Mouse (Mus musculus) liver, embryonic 14 days (tissue): ENCODE measurements around the gene Meis1. TPM values are rescaled to one million over a fixed set of nuclear protein-coding genes. Genes with fewer than 3 reads are reported as not detected.

ENCODE experiments used
- polyA plus RNA-seq: library from polyadenylated mRNA; depleted of rRNA; stranded (reverse); fragments of >200 nt; gene quantifications from 2 replicates; pipeline ENCODE4 v1.2.3, GENCODE M21; 2012; rRNA removed

Gene Meis1
- polyA plus RNA-seq: 6.3 and 6.5 TPM in 2 replicates

DNA sequence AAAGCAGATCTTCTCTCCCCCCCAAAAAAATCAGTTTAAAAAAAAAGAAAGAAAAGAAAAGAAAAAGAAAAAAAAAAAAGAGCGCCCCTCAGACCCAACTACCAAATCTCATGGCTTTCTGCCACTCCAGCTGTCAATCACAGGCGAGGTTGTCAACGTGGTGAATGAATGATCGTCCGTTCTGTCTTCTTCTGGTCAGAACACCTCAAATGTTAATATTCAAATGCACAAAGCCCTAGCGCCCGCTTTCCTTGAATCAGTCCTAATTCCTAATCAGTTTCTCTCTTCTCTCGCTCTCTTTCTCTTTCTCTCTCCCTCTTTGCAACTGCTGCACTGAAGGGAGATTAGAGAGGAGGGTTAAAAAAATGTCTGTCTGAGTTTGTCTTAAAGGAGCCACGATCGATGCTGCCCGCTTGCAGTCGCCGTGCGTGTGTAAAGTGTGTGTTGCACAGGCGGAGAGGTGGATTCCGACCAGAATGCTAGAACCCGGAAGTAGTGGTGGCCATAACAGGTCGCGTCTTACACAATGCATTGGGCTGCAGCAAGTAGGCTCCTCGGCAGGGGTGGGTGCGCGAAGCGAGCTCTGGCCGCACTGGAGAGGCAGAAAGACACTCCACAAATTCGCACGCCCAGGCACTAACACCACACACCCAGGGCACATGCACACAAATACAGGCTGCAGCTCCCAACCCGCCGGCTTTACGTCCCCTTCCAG, at the start of gene Meis1:
Gene Meis1 (minus strand): TSS at position 497 of the 715 bp plus-strand sequence.

